Mouse (Mus musculus) midbrain, embryonic 16.5 days (tissue): ENCODE measurements around the gene Cntn1. TPM values are rescaled to one million over a fixed set of nuclear protein-coding genes. Genes with fewer than 3 reads are reported as not detected.
A peak's percentile ranks its signal among the peaks of the same experiment; 100 is the strongest.

ENCODE experiments used
- ATAC-seq: fragments of 200-750 bp; cut with Nextera tagmentation; 2 replicates; pipeline ENCODE4 v1.8.0; 2017; ENCODE audit warnings: moderate TSS enrichment
- H3K27ac ChIP-seq: fragments of 300-500 bp; sonication (generic); 2 replicates; pipeline ENCODE4 v1.5.1; 2014; ENCODE audit warnings: mild to moderate bottlenecking, low read length, mixed read lengths
- H3K27me3 ChIP-seq: fragments of 300-500 bp; sonication (generic); 2 replicates; pipeline ENCODE4 v1.6.1; 2014; ENCODE audit warnings: low read depth, low read length, mixed read lengths; ENCODE audit not compliant: control insufficient read depth, insufficient read depth
- H3K36me3 ChIP-seq: fragments of 300-500 bp; sonication (generic); 2 replicates; pipeline ENCODE4 v1.6.1; 2014; ENCODE audit warnings: mild to moderate bottlenecking, low read length, moderate library complexity, mixed read lengths; ENCODE audit not compliant: control insufficient read depth, insufficient read depth
- H3K4me1 ChIP-seq: fragments of 300-500 bp; sonication (generic); 2 replicates; pipeline ENCODE4 v1.6.1; 2014; ENCODE audit warnings: mild to moderate bottlenecking, low read length, mixed read lengths; ENCODE audit not compliant: control insufficient read depth, insufficient read depth
- H3K4me2 ChIP-seq: fragments of 300-500 bp; sonication (generic); 2 replicates; pipeline ENCODE4 v1.6.1; 2014; ENCODE audit warnings: mild to moderate bottlenecking, low read length, mixed read lengths
- H3K4me3 ChIP-seq: fragments of 300-500 bp; sonication (generic); 2 replicates; pipeline ENCODE4 v1.5.1; 2014; ENCODE audit warnings: low read depth, mild to moderate bottlenecking, low read length, moderate library complexity, mixed read lengths
- H3K9ac ChIP-seq: fragments of 300-500 bp; sonication (generic); 2 replicates; pipeline ENCODE4 v1.6.1; 2014; ENCODE audit warnings: low read depth, low read length, mixed read lengths
- H3K9me3 ChIP-seq: fragments of 300-500 bp; sonication (generic); replicated peaks from 2 replicates; pipeline ENCODE4 v1.6.1; 2014; ENCODE audit warnings: mild to moderate bottlenecking, low read length, mixed read lengths; ENCODE audit not compliant: control insufficient read depth, poor library complexity, severe bottlenecking
- WGBS: fragments of 180-500 bp; shearing (Covaris S2); extraction: QIAGEN DNeasy Blood & Tissue Kit; methylation state at CpG from one replicate; pipeline ENCODE4 v1.1.7; 2014; 5-methylcytosine and 5-hydroxymethylcytosine counted together
- polyA plus RNA-seq: library from polyadenylated mRNA; unstranded; fragments of >200 nt; fragmentation: Nextera tagmentation; extraction: Ambion mirVana; gene quantifications from 2 replicates; pipeline ENCODE4 v1.2.1, GENCODE M21; 2015

Cntn1 gene
- polyA plus RNA-seq, 1 experiment from 2014 or later = 88.4 TPM

DNA sequence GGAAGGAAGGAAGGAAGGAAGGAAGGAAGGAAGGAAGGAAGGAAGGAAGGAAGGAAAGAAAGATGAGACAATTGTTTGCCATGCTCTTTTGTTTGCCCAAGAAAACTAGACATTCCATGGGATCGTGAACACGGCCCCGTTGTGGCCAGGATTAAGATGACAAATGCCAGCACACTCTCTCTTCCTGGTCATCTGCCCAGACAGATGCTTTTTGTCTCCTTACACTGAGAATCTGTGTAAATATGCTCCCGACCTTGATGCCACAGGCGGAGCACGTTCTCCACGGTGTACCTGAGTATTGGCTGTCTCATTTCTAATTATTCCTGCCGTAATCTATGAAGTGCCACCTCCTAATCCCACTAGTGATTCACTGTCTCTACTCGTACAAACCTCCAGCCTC is 51.0 kb downstream of the Cntn1 start:
- Histone ChIP-seq H3K27me3 (no peaks in the 10 kb centered on the region), H3K27ac (no peak overlapping the region), H3K4me2 (no peak overlapping the region), H3K4me1 (no peaks in the 10 kb centered on the region), H3K9ac (no peak overlapping the region), H3K36me3 (no peaks in the 10 kb centered on the region), H3K9me3 (no peaks in the 10 kb centered on the region), H3K4me3 (no peak overlapping the region)
- ATAC-seq = no peak
- WGBS = 65% methylated on average over 9 of the region's 9 CpGs

DNA sequence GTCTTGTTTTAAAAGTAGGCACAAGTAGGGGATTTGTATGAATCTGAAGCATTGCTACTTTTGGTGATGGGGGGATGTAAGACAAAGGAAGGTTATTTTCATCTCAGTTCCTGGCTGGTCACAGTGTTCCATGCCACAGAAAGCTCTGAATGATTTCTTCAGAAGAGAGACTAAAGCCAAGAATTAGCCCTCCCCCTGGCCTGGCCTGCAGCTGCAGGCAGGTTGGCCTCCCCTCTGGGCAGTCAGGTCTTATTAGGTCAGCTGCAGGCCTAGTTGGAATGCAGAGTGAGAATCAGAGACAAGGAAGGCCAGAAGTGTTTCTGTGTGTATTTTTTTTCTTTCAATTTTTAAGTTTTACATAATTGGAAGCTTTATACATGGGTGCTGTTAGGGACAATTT is 61.5 kb downstream of the Cntn1 start:
- Histone ChIP-seq H3K9ac (no peak overlapping the region), H3K4me1 (no peaks in the 10 kb centered on the region), H3K4me2 (no peak overlapping the region), H3K36me3 (no peaks in the 10 kb centered on the region), H3K9me3 (no peaks in the 10 kb centered on the region), H3K27ac (no peak overlapping the region), H3K4me3 (no peak overlapping the region), H3K27me3 (no peaks in the 10 kb centered on the region)
- ATAC-seq = no peak

DNA sequence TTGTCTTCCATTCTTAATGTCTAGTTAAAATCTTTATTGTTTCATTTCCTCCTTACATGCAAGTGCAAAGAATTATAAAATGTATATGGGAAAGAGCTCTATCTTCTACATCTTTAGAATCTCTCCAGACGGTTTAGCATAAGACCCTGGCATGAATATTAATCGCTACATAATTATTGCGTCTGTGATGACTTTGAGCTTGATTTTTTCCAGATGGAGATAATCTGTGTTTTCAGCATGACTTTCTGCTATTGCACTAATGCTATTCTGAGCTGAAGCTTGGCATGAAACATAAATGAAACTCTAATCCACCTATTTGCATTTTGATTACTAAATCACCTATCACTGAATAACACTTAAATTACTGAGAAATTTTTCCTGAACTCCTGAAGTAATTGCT is 82.0 kb downstream of the Cntn1 start:
- no peak overlapping the region for H3K4me3 ChIP-seq

DNA sequence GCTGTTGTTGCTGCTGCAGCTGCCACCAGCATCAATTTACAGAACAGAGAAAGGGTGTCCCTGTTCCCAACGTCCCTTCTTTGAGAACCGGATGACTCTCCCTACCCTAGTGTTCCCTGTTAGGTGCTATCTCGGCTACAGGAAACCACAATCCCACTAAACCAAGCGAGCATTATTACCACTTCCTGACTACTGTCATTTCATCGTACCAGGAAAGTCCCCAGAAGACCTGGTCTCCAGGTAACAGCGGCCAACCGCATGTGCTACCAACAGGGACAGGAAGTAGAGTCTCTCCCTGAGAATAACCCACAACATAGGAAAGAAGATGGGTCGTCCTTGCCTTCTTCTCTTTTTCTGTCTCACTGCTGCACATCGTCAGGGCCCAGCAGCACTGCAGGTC is 83.3 kb downstream of the Cntn1 start:
- Histone ChIP-seq H3K4me3 (no peak overlapping the region), H3K4me2 (no peak overlapping the region), H3K27ac (no peak overlapping the region), H3K9me3 (no peaks in the 10 kb centered on the region), H3K27me3 (no peaks in the 10 kb centered on the region), H3K9ac (no peak overlapping the region), H3K36me3 (no peaks in the 10 kb centered on the region), H3K4me1 (no peaks in the 10 kb centered on the region)
- no peak for ATAC-seq
- WGBS = 87% methylated on average over 9 of the region's 9 CpGs

More for the DNA sequence above, 82.0 kb downstream of the Cntn1 start:
- Histone ChIP-seq H3K4me1 (no peaks in the 10 kb centered on the region), H3K9ac (no peak overlapping the region), H3K27me3 (no peaks in the 10 kb centered on the region), H3K36me3 (no peaks in the 10 kb centered on the region), H3K27ac (no peak overlapping the region), H3K9me3 (no peaks in the 10 kb centered on the region), H3K4me2 (no peak overlapping the region)
- WGBS = 48% methylated on average over 3 of the region's 3 CpGs
- no peak for ATAC-seq

DNA sequence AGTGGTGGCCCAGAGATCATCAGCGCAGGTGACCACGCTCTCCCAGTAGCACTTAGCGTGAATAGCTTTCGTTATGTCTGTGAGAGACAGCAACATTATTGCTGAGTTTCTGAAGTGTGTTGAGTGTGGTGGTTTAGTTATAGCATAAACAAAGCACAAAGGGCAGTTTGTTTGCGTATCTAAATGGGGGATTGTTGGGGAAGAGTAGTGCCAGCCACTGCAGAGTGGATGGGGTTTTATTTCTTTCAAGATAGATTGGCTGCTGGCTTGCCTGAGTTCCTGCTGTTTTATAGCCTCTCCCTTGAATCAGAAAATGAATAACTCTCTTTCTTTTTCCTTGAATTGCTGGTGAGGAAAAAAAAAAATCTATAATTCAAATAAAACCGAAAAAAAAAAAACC is 86.1 kb downstream of the Cntn1 start:
- WGBS = 68% methylated on average over 6 of the region's 6 CpGs
- Histone ChIP-seq H3K4me1 (no peaks in the 10 kb centered on the region), H3K36me3 (no peaks in the 10 kb centered on the region), H3K4me2 (no peak overlapping the region), H3K9ac (no peak overlapping the region), H3K4me3 (no peak overlapping the region), H3K27me3 (no peaks in the 10 kb centered on the region), H3K9me3 (no peaks in the 10 kb centered on the region), H3K27ac (no peak overlapping the region)
- no peak for ATAC-seq

DNA sequence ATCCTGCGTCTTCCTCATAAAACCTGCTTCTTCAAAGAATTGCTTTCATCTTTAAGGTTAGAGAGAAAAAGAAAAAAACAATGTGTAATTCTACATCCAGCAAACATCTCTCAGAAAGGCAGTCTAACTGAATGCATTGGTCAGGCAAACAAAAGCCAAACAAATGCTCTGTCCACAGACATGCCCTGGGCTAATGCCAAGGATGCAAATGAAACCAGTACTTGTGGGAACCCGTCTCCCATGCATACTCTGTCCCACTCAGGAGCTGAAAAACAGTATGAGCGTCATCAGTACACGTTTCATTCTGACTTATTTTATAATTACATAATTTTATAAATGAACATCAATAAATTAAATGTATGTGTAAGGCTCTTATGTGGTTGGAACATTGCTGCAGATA is 91.0 kb downstream of the Cntn1 start:
- Histone ChIP-seq H3K4me3 (no peak overlapping the region), H3K9me3 (no peaks in the 10 kb centered on the region), H3K27ac (no peak overlapping the region), H3K36me3 (no peaks in the 10 kb centered on the region), H3K4me2 (no peak overlapping the region), H3K27me3 (no peaks in the 10 kb centered on the region), H3K9ac (no peak overlapping the region), H3K4me1 (no peaks in the 10 kb centered on the region)
- WGBS = 65% methylated on average over 4 of the region's 4 CpGs
- ATAC-seq = no peak

DNA sequence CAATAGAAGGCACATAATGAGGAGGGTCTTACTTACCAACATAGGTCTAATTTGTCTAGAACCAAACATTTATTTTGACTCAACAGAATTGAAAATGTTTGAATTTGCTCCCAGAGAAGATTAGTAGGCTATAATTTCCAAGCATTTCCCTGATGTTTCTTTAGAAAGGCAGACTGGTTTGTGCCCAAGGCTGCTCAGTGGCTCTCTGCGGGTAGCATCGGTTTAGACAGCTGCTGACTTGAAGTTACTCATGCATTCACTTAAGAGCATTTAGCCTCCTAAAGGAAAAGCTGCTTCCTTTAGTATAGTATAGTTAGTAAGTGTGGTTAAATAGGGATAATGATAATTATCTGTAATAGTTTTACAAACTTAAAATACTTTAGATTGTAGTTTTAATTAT is 104.0 kb downstream of the Cntn1 start:
- Histone ChIP-seq H3K4me1 (peaks cover 2% of the 10 kb centered on the region; the same call in 1 of the 2 replicates), H3K27ac (no peak overlapping the region), H3K4me2 (no peak overlapping the region), H3K9ac (no peak overlapping the region), H3K36me3 (no peaks in the 10 kb centered on the region), H3K4me3 (no peak overlapping the region), H3K9me3 (no peaks in the 10 kb centered on the region), H3K27me3 (no peaks in the 10 kb centered on the region)
- no peak for ATAC-seq
- 18% methylated on average over 2 of the region's 2 CpGs for WGBS

DNA sequence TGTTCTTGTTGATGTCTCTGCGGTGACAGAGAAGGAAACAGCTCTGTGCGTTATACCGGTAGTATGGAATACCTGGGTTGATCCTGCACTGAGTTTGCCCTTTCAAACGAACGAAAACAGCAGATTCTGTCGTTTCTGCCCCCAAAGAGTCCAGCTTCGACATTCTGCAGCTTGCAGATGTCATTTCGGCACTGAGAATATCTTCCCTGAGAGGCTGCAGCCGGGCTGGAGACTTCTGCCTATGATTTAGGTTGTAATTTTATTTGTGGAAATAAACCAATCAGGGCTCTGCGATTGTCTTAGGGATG is 109.8 kb downstream of the Cntn1 start:
- Histone ChIP-seq H3K4me2 (peak overlapping the region; percentile 60), H3K27me3 (no peaks in the 10 kb centered on the region), H3K4me1 (peaks cover 9% of the 10 kb centered on the region), H3K36me3 (no peaks in the 10 kb centered on the region), H3K27ac (peak overlapping the region; percentile 93), H3K9me3 (no peaks in the 10 kb centered on the region), H3K9ac (peak overlapping the region; percentile 40), H3K4me3 (peak overlapping the region; percentile 39)
- no peak; the same call in 1 of the 2 replicates for ATAC-seq
- WGBS = 22% methylated on average over 10 of the region's 10 CpGs

DNA sequence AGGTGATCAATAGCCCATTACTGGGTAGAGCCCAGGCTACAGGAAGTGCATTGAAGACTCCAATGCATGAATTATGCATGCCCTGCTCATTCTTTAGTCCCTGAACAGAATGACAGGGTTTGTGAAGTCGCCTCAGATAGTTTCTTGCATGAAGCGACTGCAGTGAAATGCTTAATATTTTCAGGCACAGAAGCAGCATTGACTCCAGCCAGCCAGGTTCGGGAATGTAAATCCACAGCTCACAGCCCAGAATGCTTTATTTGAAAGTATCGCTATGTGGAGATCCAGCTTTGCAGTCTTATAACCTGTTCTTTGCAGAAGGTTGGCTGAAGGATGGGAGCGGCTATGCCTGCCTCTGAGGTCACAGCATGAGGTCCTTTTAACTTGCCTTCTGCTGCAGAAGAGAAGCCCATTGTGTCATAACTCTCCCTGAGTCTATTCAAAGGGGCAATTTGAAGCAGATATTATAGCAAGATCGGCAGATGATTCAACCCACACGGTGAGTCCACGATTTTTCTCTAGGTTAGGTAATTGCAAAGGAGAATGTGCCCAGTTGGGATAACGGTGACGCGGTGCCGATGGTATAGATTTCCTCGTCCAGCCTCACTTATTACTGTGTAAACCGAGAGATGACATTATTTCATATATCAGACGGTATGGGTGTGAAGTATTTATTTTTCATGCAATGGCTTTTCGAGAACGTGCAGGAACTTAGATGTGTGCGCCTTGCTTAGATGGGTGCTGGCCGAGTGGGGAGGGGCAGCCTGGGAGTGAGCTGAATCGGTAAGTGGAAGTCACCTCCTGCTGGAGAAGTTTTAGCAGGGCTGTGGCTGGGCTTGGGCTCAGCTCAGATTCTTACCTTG is 110.4 kb downstream of the Cntn1 start:
- Histone ChIP-seq H3K27ac (peak overlapping the region; percentile 93), H3K9me3 (no peaks in the 10 kb centered on the region), H3K9ac (peak overlapping the region; percentile 40), H3K36me3 (no peaks in the 10 kb centered on the region), H3K27me3 (no peaks in the 10 kb centered on the region), H3K4me1 (peaks cover 9% of the 10 kb centered on the region), H3K4me2 (peak overlapping the region; percentile 60), H3K4me3 (peak overlapping the region; percentile 39)
- WGBS = 18% methylated on average over 20 of the region's 20 CpGs
- peak; percentile 94 for ATAC-seq
